Mouse (Mus musculus) gastrocnemius, postnatal 14 days (tissue): Measurements from ENCODE around the gene Dcdc2a. TPM values are rescaled to one million over a fixed set of nuclear protein-coding genes. Genes with fewer than 3 reads are reported as not detected.

Source experiments
- DNase-seq: peaks from one replicate; pipeline ENCODE4 v3.0.0; 2021; ENCODE audit warnings: mixed read lengths
- intact Hi-C: fragments of 180-260 bp; cut with DNase I; formaldehyde crosslinking; loops from one replicate; pipeline ENCODE4 v1.15.1; 2025; ENCODE audit warnings: low total_unique reads
- long read RNA-seq, 2 experiments: library from polyadenylated mRNA; stranded (forward); transcript quantifications; one replicate each; pipeline ENCODE4 v2.0.0; 2021
- total RNA-seq, 2 experiments: library from RNA; stranded (reverse); gene quantifications; 2 replicates each; pipeline ENCODE4 v1.2.3; 2021

The Dcdc2a gene
- total RNA-seq = not detected
- long read RNA-seq, experiment 1 = 0 reads
- long read RNA-seq, experiment 2 = 0 reads

DNA sequence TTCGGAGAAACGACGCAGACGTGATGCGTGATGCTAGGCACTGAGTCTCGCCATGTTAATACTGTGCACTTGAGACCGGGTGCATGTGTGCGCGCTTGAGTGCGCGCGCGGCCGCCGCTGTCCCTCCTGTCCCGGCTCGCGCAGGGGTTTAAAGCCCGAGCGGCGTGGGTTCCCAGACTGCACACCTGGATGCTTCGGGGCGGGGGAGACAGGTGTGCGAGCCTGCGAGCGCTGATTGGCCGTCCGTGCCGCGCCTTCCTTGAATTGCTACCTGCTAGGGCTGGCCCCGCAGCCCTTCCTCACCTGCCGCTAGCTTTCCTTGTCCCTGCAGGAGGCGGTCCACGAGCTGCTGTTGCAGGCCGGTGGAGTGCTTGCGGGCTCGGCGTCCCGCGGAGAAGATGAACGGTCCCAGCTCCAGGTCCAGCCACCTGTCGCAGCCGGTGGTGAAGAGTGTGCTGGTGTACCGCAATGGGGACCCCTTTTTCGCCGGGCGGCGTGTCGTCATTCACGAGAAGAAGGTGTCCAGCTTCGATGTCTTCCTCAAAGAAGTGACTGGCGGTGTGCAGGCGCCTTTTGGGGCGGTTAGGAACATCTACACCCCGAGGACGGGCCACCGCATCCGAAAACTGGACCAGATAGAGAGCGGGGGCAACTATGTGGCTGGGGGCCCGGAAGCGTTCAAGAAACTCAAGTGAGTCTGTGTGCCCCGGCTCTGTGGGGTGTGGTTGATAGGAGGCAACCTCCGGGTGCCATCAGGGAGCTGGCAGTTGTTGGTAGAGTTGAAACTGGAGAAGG is at the start of gene Dcdc2a:
TSS of gene Dcdc2a (plus strand) at position 132 of the 795 bp plus-strand sequence.
- DNase-seq = no peak
- intact Hi-C loops = no loop called here

DNA sequence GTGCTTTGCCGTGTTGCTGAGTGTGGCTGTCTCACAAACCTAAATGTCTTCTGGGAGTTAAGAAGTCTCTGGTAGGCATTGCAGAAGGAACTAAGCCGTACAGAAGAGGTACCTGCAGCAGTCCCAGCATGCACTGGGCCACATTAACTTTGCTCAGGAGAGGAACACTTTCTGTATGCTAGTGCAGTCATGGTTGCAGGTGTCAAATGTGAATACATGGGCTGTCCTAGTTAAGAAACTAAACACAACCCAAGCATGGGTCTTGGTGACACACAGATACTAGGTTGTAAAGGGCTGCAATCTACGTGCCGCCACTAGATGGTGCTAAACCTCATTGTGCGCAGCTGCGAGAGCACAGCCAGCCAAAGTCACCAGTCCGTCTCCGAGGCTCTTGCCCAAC is 48.7 kb upstream of the Dcdc2a start:
- DNase-seq = no peak
- intact Hi-C loops = no loop called here

DNA sequence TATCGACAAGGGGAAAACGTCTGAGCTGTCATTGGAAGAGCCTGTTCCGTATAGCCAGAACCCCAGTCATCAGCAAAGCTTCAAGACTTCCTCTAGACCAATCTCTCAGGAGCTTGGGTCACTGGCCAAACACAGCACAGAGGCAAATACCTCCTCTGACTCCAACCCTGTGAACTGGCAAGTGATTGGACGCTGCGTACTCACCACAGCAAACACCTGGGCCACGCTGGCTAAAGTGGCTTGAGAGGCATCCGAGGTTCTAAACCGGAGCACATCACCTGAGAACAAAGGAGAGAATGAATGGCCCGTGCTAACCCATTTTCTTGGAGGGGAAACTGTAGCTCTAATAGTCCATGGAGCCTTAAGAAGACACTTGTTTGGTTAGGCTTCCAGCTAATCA is 37.5 kb upstream of the Dcdc2a start:
- intact Hi-C loops = no loop called here
- DNase-seq = no peak

DNA sequence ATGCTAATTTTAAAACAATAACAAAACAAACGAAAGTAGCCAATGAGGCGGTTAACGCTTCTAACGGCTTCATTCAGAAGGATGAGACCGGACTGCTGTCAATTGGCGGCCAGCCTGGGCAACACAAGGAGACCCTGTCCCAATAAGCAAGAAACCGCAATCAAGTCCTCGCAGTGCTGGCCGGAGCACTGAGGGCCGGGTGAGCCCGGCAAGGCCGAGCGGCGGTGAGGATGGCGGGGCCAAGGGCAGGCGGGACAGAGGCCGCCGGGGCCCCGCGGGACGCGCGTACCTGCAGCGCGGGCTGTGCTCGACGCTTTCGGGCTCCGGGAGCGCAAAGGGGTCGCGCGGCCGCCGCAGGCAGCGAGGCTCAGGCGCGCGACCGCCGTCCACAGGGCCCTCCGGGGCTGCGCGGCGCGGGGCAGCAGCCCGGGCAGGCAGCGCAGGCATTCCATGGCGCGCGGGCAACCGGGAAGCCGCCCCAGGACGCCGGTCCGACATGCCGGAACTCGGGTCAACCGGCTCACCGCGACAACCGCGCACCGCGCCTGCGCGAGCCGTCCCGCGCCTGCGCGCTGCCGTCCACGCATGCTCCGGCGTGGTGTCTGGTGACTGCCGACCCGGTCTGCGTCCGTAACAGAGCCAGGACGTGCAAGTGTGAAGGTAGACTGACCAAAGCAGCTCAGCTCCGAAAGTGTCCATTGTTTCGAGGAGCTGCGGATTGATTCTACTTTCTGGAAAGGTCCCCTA is 35.8 kb upstream of the Dcdc2a start, which contains the start of gene Mrs2:
TSS of gene Mrs2 (minus strand) at position 587 of the 747 bp plus-strand sequence.
- intact Hi-C loops = no loop called here
- peak; percentile 88 for DNase-seq

DNA sequence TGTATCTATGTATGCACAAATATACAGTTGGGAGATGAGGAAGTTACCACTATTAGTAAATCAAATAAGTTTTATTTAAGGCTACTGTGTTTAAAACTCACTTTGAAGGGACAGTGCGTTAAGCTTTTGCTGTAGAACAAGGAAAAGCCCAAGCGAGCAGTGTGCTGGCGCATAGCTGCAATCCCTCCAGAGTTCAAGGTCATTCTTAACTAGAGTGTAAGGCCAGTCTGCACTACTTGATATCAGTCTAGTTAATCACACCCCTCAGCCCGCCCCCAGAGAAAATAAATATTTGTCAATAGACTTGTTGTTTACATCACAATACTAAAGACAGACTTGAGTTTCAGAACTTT is 35.3 kb upstream of the Dcdc2a start:
- DNase-seq = no peak
- intact Hi-C loops = no loop called here

DNA sequence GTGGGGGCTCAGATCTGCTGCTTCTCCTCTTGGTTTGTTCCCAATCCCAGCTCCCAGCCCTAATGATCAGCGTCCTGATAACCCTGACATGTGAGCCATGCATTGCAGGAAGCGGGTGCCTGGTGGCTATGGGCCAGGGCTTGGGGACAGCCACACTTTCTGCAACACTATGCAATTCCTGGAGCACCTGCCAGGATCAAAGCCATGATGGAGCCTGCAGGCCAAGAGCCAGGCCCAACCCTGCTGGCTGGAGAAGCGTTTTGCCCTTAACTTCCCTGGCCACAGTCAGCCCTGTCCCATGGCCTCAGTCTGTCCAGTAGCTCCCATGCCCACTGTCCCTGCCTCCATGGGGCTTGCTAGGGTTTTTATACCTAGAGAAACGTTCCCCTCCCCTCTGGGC is 33.4 kb upstream of the Dcdc2a start:
- intact Hi-C loops = no loop called here
- DNase-seq = no peak

DNA sequence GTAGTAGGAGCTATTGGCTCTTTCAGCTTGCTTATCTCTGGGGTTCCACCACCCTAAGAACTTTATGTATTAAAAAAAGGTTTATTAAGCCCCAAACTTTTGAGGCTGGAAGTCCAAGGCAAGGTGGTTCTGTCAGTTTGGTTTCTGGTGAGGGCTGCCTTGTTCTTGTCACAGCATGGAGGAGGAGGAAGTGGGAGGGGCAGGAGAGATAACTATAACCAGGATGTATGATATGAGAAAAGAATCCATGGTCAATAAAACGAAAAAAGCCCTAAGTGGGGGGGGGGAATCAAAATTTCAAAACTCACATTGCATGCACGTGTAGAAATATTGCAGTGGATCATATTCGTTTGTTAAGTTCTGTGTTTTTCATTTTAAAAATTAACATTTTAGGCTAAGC is 32.7 kb upstream of the Dcdc2a start:
- intact Hi-C loops = no loop called here

DNA sequence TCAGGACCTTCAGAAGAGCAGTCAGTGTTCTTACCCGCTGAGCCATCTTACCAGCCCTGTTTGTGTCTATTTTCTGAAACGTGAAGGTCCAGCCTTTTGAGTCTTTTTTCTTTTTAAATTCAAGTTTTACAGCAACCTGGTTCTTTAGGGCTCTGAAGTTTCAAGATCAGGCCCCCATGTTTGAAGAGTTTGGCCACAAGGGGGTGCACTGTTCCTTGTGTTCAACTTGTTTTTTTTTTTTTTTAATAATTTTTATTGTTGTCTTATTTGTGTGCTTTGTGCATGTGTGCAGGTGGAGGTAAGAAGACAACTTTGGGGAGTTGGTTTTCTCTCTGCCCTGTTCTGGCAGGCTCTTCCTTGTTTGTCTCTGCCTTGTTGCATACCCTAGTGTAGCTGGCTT is 31.1 kb upstream of the Dcdc2a start:
- DNase-seq = peak; percentile 26
- intact Hi-C loops = no loop called here

More for the DNA sequence above, 32.7 kb upstream of the Dcdc2a start:
- no peak for DNase-seq

DNA sequence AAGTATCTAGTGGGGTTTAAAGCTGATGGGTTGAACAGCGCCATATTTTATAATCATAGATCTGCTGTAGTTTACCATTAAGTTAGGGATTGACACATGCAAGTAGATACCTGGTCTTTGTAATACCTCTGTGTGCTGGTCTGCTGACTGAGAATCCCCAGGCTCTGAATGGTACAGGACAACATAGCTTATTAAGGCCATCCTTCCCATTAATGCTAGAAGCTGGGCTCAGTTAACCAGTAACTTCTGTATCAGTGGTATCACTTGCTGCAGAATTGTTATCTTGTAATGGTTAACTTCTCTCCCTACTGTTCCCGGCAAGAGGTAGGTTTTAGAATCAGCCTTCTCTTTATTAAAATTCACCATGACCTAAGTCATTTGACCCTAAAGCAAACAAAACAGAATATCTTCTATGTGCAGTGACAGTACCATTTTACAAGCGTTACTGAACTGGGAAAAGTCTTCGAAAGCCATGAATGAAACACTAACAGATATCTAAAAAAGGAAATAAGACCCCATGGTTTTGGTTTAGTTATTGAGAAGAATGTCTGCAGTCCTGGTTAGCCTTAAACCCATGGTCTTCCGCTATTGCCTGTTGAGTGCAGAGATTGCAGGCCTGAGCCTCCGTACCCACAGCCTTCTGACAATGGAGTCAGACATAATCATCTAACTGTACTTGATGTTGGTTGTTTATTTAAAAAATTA is 29.2 kb upstream of the Dcdc2a start:
- DNase-seq = no peak
- intact Hi-C loops = no loop called here

DNA sequence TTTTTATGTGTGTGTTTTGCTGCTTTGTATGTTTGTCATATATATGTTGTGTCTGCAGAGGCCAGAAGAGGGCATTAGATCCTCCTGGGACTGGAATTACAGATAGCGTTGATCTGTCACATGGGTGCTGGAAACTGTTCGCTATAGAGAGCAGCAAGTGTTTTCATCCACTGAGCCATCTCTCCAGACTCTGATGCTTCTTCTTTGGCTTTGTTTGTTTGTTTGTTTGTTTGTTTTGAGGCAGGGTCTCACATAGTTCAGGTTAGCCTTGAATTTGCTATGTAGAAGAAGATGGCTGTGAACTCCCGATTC is 28.7 kb upstream of the Dcdc2a start:
- intact Hi-C loops = no loop called here

DNA sequence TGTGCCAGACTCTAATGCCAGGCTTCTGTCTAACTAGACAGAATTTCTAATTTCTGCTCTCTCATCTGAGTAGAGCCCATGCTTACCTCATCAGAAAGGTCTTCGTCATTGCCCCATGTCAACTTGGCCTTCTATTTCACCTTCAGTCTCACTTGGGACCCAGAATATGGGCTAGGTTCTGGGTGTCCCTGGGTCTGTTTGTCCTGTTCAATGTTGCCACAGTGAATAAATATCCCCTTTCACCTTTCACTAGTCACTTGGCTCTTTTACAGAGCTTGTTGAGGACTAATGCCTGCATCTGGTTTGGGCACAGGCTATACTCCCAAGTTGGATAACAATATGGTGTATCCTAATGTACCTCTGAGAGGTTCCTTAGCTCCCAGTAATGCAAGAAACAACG is 16.3 kb upstream of the Dcdc2a start:
- intact Hi-C loops = no loop called here

More for the DNA sequence above, 28.7 kb upstream of the Dcdc2a start:
- DNase-seq = no peak

DNA sequence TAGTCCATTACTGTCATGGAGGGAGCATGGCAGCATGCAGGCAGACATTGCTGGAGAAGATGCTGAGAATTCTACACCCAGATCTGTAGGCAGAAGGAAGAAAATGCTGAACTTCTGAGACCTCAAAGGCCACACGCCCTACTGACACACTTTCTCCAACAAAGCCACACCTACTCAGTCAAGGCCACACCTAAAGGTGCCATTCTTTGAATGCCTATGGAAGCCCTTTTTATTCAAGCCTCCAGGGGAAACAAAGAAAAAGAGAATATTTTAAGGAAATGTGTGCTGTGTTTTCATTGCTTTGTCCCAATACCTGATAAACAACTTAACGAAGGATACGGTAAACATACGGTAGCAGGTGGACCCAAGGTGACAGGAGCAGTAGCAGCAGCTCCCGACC is 3.1 kb upstream of the Dcdc2a start:
- no peak for DNase-seq
- intact Hi-C loops = no loop called here

More for the DNA sequence above, 16.3 kb upstream of the Dcdc2a start:
- DNase-seq = no peak

DNA sequence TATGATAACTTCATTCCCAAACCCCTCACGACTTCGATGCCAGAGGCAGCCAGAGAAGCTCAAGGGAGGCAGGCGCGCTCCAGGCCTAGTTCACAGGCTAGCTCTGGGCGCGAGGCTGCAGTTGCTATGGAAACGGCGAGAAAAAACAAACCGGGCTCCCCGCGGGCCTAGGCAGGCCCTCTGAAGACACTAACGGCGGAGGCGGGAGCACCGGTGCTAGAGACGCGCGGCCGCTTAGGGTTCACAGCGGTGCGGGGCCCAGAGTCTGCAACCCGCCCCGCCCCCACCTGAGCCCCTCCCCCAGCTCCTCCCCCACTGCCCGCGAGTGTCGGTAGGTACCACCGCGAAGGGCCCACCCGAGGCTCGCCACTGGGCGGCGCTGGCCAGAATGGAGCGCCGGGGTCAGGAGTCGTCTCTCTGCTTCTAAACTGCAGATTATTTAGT is 671 bp upstream of the Dcdc2a start:
- DNase-seq = peak; percentile 23
- intact Hi-C loops = no loop called here

DNA sequence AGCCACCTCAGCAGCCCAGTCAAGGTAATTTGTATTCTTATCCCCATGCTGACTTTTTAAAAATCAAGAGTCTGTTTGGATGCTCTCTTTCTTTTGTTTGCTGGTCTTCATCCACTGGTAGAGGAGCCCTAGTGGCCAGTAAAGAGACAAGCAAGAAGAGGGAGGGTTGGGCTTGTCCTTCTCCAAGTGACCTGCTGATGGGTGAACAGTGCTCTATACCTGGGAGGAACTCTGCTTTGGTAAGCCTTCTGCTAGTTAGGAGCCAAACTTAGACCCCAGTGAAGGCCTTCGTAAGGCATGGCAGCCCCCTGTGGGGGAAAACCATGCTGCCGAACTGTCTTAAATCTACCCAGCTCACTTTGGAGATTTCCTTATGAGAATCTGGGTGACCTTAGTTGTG is 10.9 kb downstream of the Dcdc2a start:
- DNase-seq = no peak
- intact Hi-C loops = no loop called here

DNA sequence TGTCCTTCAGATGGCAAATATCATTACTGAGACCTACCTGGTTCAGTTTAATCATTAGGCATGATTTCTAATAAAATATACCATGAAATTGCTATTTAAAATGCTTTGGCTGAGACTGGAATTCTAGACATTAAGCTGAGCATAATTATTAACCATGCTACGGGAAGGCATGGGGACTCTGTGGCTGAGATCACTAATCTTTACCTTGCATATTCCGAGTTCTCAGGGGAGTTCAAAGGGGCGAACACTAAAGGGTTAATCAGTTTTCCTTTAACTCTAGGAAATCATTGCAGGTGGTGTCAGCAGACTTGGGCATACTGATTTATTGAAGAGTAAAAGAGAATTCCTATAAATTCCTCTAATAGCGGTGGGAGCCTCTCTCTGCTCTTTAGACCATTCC is 11.4 kb downstream of the Dcdc2a start:
- no peak for DNase-seq
- intact Hi-C loops = no loop called here

DNA sequence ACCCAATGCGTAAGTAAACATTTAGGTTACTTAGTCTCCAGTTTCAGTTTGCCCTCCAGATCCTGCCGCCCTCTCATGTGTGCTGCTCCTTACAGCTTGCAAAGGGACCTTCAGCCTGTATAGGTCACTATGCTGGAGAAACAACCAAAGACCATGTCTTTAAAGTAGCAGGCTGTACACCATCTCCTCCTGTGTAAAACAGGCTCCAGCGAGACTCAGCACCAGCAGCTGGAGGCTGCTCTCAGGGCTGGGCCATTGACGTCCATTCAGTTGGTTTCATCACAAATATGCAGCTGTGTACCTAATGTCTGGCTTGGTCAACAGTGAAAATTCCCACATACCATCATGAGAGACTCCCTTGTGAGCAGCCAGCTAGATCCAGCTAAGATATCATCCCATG is 14.0 kb downstream of the Dcdc2a start:
- DNase-seq = no peak
- intact Hi-C loops = no loop called here

DNA sequence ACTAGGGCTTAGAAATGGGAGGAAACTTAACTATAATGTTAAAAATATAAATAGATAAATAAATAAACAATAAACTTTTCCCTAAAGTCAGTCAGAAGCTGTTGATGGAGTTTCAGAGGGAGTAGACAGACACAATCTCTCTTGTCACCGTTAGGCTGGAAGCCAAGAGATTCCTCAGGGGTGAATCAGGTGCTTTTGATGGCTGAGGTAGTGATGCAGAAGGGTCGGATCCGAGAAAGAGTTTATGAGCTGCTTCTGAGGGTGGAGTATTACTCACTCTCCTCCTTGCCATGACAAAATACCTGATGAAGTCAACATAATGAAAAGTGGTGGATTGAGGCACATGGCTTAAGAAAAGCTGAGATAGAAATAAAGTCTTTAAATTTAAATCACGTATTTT is 15.0 kb downstream of the Dcdc2a start:
- intact Hi-C loops = no loop called here
- DNase-seq = no peak

DNA sequence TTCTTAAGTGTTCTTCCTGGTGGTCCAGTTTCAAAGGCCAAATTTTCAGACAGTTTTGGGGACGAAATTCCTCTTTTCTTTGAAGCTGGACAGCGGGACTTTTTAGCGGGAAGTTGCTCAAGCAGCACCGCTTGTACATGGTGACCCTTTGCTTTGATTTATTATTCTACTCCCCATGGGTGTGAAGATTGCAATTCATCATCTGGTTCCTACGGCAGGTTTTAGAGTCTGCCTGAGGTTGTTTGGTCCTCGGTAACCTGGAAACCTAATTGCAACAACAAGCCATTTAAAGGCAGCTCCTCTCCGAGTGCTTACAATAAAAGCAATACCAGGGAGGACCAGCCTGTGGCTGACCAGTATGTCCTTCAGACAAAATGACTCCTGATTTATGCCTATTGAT is 21.5 kb downstream of the Dcdc2a start:
- intact Hi-C loops = no loop called here
- DNase-seq = no peak

DNA sequence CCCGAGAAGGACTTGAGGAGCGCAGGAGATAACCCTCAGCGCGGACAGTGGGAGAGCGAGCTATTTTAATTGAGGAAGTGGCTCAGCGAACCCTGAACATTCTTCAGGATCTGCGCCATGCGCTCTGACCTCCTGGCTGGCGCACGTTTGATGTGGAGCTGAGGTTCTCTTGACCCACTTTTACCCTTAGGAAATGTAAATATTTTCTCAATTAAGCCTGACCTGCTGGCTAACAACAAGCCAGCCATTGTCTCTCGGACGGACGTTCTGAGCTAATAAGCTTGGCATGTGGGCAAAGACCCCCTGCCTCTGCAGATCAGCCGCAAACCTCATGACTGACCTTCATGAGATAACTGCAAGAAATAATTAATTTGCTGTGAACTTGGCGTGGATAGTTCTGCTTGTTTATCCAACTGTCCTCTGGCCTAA is 27.4 kb downstream of the Dcdc2a start:
- no peak for DNase-seq
- intact Hi-C loops = no loop called here

DNA sequence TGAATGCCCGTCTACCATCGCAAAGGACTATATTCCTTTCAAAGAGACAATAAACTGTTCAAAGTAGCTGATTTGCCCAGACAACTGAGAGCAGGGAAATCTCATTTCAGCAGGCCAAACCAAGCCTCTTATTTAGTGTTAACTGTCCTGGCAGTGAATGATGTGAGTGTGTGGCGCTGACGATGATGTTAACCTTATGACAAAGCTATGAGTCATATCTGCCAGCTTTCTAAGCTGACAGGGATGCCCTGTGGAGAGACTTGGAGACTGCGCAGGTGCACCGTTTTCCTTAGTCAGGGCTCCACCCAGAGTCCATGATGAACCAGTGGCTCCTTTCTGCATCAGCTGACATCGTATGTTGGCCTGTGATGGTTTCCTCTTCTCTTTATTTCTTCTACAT is 29.3 kb downstream of the Dcdc2a start:
- intact Hi-C loops = no loop called here
- DNase-seq = no peak
